Mouse (Mus musculus): Measurements from ENCODE around the gene Fndc10. TPM values are rescaled to one million over a fixed set of nuclear protein-coding genes. Genes with fewer than 3 reads are reported as not detected.

Fndc10 gene
- polyA plus RNA-seq, 1 experiment from 2014 or later = 6.4 TPM

DNA sequence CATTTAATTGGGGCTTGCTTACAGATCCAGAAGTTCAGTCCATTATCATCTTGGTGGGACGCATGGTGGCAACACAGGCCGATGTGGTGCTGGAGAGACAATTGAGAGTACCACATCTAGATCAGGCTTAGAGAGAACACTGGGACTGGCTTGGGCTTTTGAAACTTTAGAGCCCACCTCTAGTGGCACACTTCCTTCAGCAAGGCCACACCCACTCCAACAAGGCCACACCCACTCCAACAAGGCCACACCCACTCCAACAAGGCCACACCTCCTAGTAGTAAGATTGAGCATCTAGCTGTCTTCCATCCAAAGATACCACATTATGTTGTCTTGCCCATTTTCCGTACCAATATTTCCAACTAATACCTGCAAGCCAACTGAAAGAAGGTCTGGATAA is 1.7 kb upstream of the Fndc10 start:
- no peak for ATAC-seq
- Histone ChIP-seq H3K9me3 (no peaks in the 10 kb centered on the region), H3K4me3 (replicated peaks) (no peak overlapping the region), H3K9ac (replicated peaks) (no peak overlapping the region), H3K4me1 (replicated peaks) (peaks cover 27% of the 10 kb centered on the region), H3K36me3 (no peaks in the 10 kb centered on the region), H3K27me3 (peaks cover 40% of the 10 kb centered on the region), H3K4me2 (replicated peaks) (no peak overlapping the region), H3K27ac (no peak overlapping the region)
- 96% methylated on average over 3 of the region's 3 CpGs for WGBS

DNA sequence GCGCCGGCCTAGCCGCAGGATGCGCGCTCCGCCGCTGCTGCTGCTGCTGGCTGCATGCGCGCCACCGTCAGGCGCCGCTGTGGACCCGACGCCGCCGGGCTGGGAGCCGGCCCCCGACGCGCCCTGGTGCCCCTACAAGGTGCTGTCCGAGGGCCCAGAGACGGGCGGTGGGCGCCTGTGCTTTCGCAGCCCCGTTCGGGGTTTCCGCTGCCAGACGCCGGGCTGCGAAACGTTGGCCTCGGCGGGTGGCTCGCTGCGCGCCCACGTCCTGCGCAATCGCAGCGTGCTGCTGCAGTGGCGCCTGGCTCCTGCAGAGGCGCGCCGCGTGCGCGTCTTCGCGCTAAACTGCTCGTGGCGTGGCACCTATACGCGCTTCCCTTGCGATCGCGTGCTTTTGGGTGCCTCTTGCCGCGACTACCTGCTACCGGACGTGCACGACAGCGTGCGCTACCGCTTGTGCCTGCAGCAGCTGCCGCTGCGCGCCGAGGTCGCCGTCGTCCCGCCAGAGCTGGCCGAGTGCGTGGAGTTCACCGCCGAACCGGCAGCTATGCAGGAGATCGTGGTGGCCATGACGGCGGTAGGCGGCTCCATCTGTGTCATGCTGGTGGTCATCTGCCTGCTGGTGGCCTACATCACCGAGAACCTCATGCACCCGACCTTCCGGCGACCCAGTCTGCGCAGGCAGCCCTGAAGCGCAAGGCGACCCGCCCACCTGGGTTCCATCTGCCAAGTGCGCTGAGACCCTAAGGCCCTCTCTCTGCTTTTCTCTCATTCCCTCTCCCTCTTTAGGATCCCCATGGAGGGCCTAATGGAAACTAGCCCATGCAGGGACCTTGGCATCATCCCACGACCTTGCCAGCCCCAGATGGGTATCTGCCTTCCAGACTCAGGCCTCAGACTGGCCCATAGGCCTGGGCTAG is 600 bp downstream of the Fndc10 start:
- ATAC-seq = peak; percentile 86
- H3K4me2 ChIP-seq (replicated peaks) = peak overlapping the region; percentile 81
- WGBS = 1% methylated on average over 79 of the region's 92 CpGs

DNA sequence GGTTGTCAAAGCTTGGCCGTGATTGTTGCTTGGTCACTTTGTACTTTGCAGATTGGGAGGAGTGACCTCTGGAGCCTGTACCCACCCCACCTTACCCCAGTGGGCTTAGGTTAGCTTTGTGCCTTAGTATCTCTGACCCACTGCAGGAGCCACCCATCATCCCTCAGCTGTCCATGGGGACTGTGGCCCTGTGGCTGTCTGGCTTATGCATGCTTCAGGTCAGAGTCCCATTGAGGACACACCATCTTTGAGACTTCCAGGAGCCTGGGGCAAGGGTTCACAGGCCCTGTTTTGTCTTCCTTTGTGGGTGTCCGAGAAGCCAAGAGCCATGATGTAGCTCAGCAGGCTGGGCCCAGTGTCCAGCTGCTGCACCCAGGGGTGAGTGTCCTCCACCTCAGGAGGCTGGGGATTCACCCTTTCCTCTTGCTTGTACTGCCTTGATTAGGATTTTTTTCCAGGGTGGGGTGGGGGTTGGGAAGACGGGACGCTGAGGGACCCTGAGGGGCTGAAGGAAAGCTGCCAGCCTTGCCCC is 1.5 kb downstream of the Fndc10 start:
- Histone ChIP-seq H3K4me2 (replicated peaks) (peak overlapping the region; percentile 81), H3K27ac (no peak overlapping the region), H3K4me3 (replicated peaks) (peak overlapping the region; percentile 68), H3K9ac (replicated peaks) (peak overlapping the region; percentile 84), H3K36me3 (no peaks in the 10 kb centered on the region), H3K27me3 (peaks cover 36% of the 10 kb centered on the region), H3K9me3 (no peaks in the 10 kb centered on the region), H3K4me1 (replicated peaks) (peaks cover 27% of the 10 kb centered on the region)
- WGBS = 80% methylated on average over 4 of the region's 4 CpGs
- no peak for ATAC-seq

More for the DNA sequence above, 600 bp downstream of the Fndc10 start:
- Histone ChIP-seq H3K9me3 (no peaks in the 10 kb centered on the region), H3K27me3 (peaks cover 40% of the 10 kb centered on the region), H3K9ac (replicated peaks) (peak overlapping the region; percentile 84), H3K36me3 (no peaks in the 10 kb centered on the region), H3K4me1 (replicated peaks) (peaks cover 27% of the 10 kb centered on the region), H3K4me3 (replicated peaks) (peak overlapping the region; percentile 68), H3K27ac (peak overlapping the region; percentile 90)

DNA sequence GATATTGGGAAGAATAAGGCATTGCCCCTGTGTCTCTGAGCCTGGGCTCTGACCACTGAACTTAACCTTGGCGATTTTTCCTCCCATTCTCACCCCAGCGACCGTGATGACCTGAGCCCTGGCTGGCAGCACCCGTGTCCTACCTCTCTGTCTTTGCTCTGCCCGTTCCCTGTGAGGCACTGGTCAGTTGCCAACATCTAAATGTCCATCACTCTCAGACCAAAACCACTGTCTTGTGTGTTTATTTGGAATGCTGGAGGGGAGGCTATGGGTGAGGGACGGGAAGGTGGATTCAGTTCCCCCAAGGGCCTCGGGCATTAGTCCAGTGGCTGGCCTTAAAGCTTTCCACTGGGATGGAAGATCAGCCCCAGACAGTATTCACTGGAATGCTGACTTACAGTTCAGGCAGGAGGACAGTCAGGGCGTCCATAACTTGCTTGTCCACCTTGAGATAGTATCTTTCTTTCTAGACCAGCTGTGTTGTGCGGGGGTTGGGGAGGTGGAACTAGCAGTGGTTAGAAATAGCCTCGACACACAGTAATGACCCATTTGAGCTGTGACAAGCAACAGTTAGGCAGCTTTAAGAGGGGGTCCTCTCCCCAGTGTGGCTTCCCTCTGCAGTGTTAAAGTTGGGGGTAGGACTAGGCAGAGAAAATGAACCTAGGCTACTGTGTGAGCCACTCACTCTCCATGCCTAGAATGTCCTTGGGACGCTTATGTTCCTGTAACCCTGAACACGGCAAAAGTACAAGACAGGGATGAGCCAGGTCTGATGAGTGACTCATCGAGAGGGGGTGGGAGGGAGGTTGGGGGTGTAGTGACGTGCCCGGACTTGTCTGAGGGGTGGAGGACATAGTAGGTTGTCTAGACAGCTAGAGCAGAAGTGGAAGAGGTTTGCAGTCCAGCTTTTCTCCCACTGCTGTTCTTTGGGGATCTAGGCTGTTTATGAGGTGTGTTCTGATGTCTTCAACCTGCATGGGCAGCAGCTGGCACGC is 2.4 kb downstream of the Fndc10 start:
- Histone ChIP-seq H3K4me3 (replicated peaks) (peak overlapping the region; percentile 68; the same call in 1 of the 2 replicates), H3K4me2 (replicated peaks) (peak overlapping the region; percentile 81), H3K9ac (replicated peaks) (peak overlapping the region; percentile 84), H3K27me3 (peaks cover 30% of the 10 kb centered on the region), H3K4me1 (replicated peaks) (peaks cover 27% of the 10 kb centered on the region), H3K27ac (no peak overlapping the region), H3K9me3 (no peaks in the 10 kb centered on the region), H3K36me3 (no peaks in the 10 kb centered on the region)
- no peak for ATAC-seq
- WGBS = 82% methylated on average over 16 of the region's 16 CpGs

DNA sequence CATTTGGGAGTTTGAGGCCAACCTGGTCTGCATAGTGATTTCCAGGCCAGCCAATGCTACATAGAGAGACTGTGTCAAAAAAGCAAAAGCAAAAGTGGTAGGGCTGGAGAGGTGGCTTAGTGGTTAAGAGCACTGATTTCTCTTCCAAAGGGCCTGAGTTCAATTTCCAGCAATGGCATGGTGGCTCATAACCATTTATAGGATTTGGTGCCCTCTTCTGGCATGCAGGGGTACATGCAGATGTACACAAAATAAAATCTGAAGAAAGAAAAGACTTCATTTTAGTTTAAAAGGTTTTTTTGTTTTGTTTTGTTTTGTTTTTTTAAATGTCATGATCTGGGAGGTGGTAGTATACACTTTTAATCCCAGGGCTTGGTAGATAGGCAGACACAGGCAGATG is 6.3 kb downstream of the Fndc10 start:
- Histone ChIP-seq H3K36me3 (no peaks in the 10 kb centered on the region), H3K27me3 (peaks cover 17% of the 10 kb centered on the region), H3K4me2 (replicated peaks) (no peak overlapping the region), H3K4me1 (replicated peaks) (peaks cover 20% of the 10 kb centered on the region), H3K27ac (no peak overlapping the region), H3K9ac (replicated peaks) (no peak overlapping the region), H3K4me3 (replicated peaks) (no peak overlapping the region), H3K9me3 (no peaks in the 10 kb centered on the region)
- no peak for ATAC-seq

DNA sequence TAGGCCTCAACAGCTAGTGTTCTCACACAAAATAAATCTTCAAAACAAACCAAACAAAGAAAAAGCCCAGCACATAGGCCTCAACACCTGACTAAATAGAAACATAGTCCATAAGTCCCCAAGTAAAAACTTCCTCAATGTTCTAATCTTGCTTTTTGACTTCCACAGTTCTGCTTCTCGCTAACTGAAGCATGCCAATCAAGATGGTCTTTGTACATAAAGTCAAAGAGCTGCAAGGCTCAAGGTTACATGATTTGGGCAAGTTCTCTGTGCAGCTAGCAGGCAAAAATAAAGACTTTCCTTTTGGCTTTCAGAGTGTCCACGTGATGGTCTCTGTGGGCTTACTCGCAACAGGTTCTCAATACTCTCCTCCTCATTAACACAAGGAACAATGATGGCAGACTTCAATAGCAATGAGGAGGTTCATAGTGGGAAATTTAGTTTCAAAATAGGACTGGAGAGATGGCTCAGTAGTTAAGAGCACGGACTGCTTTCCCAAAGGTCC is 9.3 kb downstream of the Fndc10 start:
- Histone ChIP-seq H3K4me3 (replicated peaks) (no peak overlapping the region), H3K27ac (no peak overlapping the region), H3K4me2 (replicated peaks) (no peak overlapping the region), H3K27me3 (no peaks in the 10 kb centered on the region), H3K9me3 (no peaks in the 10 kb centered on the region), H3K36me3 (no peaks in the 10 kb centered on the region), H3K4me1 (replicated peaks) (peaks cover 20% of the 10 kb centered on the region), H3K9ac (replicated peaks) (no peak overlapping the region)
- no peak for ATAC-seq
- WGBS = 96% methylated on average over 4 of the region's 4 CpGs

DNA sequence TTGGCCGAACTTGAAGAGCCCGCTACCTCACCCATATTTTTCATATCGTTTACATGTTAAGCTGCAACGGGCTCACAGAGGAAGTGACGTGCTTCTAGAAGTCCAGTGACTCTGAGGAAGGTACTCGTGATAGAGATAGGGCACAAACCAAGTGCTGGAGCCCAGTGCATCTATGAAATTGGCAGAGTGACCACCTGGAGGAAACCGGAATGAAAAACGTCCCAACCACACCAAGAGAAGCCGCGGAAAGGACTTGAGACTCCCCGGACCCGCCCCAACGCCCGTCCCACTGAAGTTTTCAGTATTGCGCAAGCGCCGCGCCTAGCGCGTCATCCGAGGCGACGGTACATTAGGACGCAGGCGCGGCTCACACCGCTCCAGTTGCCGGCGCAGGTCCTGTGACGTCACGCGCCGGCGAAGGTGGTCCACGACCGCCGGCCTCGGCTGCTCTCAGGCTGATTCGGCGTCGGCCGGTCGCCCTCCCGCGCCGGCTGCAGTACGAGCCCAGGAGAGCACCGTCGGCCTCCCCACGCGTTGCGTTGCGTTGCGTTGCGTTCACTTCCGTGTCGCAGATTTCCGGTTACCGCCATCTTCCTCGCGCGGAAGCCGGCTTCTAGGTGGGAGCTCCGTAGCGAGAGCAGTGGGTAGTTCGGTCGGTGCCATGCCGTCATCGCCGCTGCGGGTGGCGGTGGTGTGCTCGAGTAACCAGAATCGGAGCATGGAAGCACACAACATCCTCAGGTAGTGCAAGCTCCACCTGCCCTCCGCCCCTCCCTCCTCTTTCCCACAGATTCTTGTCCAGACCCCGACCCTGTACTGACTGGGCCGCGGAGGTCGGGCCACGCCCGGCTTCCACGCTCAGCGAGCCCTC is 10.8 kb downstream of the Fndc10 start, which contains the start of gene Ssu72:
Ssu72 (plus strand) TSS at position 80 of the 871 bp plus-strand sequence.
- under 1% methylated on average over 83 of the region's 83 CpGs for WGBS
- Histone ChIP-seq H3K36me3 (no peaks in the 10 kb centered on the region), H3K4me1 (replicated peaks) (peaks cover 20% of the 10 kb centered on the region), H3K9ac (replicated peaks) (peak within 1 kb of the TSS; percentile 94), H3K9me3 (no peaks in the 10 kb centered on the region), H3K27me3 (no peaks in the 10 kb centered on the region), H3K4me3 (replicated peaks) (peak within 1 kb of the TSS; percentile 99), H3K4me2 (replicated peaks) (peak within 1 kb of the TSS; percentile 82), H3K27ac (peak within 1 kb of the TSS; percentile 93)
- ATAC-seq = peak; percentile 97

DNA sequence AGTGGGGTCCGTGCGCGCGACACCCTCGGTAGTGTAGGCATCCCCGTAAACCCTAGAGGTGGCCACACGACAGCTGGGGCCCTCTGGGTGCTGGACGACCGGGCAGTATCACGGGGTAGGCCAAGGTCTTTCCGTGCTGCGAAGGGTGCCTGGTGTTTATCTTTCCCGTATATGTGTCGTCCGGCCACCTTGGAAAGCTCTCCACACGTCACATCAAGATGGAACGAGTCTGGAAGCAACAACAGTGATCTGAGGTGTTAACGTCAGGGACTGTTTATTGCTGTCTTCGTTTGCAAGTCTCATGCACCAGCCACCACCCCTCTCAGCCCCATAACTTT is 11.4 kb downstream of the Fndc10 start:
- no peaks in the 10 kb centered on the region for H3K9me3 ChIP-seq
- H3K36me3 ChIP-seq = no peaks in the 10 kb centered on the region
- H3K4me3 ChIP-seq (replicated peaks) = peak overlapping the region; percentile 99
- peaks cover 24% of the 10 kb centered on the region for H3K4me1 ChIP-seq (replicated peaks)
- WGBS = under 1% methylated on average over 19 of the region's 19 CpGs
- H3K27me3 ChIP-seq = no peaks in the 10 kb centered on the region
- peak overlapping the region; percentile 93 for H3K27ac ChIP-seq
- ATAC-seq = no peak
- peak overlapping the region; percentile 94 for H3K9ac ChIP-seq (replicated peaks)
- H3K4me2 ChIP-seq (replicated peaks) = peak overlapping the region; percentile 82

DNA sequence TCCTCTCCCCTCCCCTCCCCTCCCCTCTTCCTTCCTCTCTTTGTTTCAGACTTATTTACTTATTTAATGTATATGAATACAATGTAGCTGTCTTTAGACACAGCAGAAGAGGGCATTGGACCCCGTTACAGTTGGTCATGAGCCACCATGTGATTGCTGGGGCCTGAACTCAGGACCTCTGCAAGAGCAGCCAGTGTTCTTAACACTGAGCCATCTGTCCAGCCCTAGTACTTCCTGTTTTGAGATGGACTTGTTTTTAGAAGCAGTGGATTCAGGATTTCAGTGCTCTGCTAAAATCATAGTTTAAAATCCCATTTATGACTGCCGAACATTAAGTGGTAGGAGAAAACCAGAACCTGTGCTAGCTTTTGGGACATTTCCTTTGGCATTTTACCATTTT is 14.4 kb downstream of the Fndc10 start:
- Histone ChIP-seq H3K27ac (no peak overlapping the region), H3K9me3 (no peaks in the 10 kb centered on the region), H3K9ac (replicated peaks) (no peak overlapping the region), H3K27me3 (no peaks in the 10 kb centered on the region), H3K36me3 (no peaks in the 10 kb centered on the region), H3K4me1 (replicated peaks) (peaks cover 27% of the 10 kb centered on the region), H3K4me3 (replicated peaks) (no peak overlapping the region), H3K4me2 (replicated peaks) (no peak overlapping the region)
- no peak for ATAC-seq
- WGBS = 98% methylated on average over 2 of the region's 2 CpGs

DNA sequence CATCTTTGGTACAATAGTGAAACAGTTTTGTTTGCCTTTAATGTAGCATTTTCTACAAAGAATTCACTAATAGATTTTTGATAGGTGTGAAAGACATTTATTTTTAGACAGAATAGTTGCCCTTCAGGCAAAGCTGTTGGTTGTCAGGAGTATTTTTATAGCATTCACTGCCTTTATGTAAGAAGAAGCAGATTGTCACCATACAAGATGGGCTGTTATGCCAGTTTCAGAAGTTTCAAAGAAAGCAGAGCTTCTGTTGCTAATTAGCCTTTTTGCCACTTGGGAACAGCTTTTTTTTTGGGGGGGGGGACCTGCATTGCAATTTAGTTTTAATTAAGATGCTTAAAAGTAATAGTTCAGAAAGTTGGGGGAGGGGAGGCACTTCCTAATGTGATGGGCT is 14.8 kb downstream of the Fndc10 start:
- Histone ChIP-seq H3K9ac (replicated peaks) (no peak overlapping the region), H3K4me1 (replicated peaks) (peaks cover 27% of the 10 kb centered on the region), H3K27me3 (no peaks in the 10 kb centered on the region), H3K27ac (no peak overlapping the region), H3K4me3 (replicated peaks) (no peak overlapping the region), H3K4me2 (replicated peaks) (no peak overlapping the region), H3K9me3 (no peaks in the 10 kb centered on the region), H3K36me3 (no peaks in the 10 kb centered on the region)
- ATAC-seq = no peak
